Mouse (Mus musculus) lung, embryonic 14.5 days (tissue): ENCODE results near the gene Prrg2. TPM values are rescaled to one million over a fixed set of nuclear protein-coding genes. Genes with fewer than 3 reads are reported as not detected.
A peak's percentile ranks its signal among the peaks of the same experiment; 100 is the strongest.

Experiments
- ATAC-seq: fragments of 200-750 bp; cut with Nextera tagmentation; 2 replicates; pipeline ENCODE4 v1.8.0; 2017; ENCODE audit warnings: mild to moderate bottlenecking, moderate TSS enrichment, moderate library complexity; ENCODE audit not compliant: insufficient read depth
- DNase-seq: peaks from one replicate; pipeline ENCODE4 v3.0.0-alpha.2; 2015
- H3K27ac ChIP-seq: fragments of 300-500 bp; sonication (generic); 2 replicates; pipeline ENCODE4 v1.5.1; 2014; ENCODE audit warnings: low read depth, mild to moderate bottlenecking, moderate library complexity
- H3K27me3 ChIP-seq: fragments of 300-500 bp; sonication (generic); 2 replicates; pipeline ENCODE4 v1.6.1; 2014; ENCODE audit warnings: low read length, control low read depth; ENCODE audit not compliant: insufficient read depth
- H3K36me3 ChIP-seq: fragments of 300-500 bp; sonication (generic); 2 replicates; pipeline ENCODE4 v1.6.1; 2014; ENCODE audit warnings: control low read depth; ENCODE audit not compliant: insufficient read depth
- H3K4me1 ChIP-seq: fragments of 300-500 bp; sonication (generic); 2 replicates; pipeline ENCODE4 v1.6.1; 2014; ENCODE audit warnings: antibody characterized with exemption, control low read depth; ENCODE audit not compliant: insufficient read depth
- H3K4me2 ChIP-seq: fragments of 300-500 bp; sonication (generic); 2 replicates; pipeline ENCODE4 v1.6.1; 2014; ENCODE audit warnings: mild to moderate bottlenecking
- H3K4me3 ChIP-seq: fragments of 300-500 bp; sonication (generic); 2 replicates; pipeline ENCODE4 v1.5.1; 2014; ENCODE audit warnings: low read depth, low read length
- H3K9ac ChIP-seq: fragments of 300-500 bp; sonication (generic); 2 replicates; pipeline ENCODE4 v1.6.1; 2014
- H3K9me3 ChIP-seq: fragments of 300-500 bp; sonication (generic); 2 replicates; pipeline ENCODE4 v1.6.1; 2016; ENCODE audit warnings: low read depth, low read length, control low read depth
- CTCF ChIP-seq: IDR thresholded peaks from 2 replicates; pipeline ENCODE4 v1.5.1; 2016; ENCODE audit warnings: antibody characterized with exemption, low read depth
- WGBS: fragments of 180-500 bp; shearing (Covaris S2); extraction: QIAGEN DNeasy Blood & Tissue Kit; methylation state at CpG from one replicate; pipeline ENCODE4 v1.1.7; 2014; 5-methylcytosine and 5-hydroxymethylcytosine counted together
- polyA plus RNA-seq: library from polyadenylated mRNA; unstranded; fragments of >200 nt; fragmentation: Nextera tagmentation; extraction: Ambion mirVana; gene quantifications from 2 replicates; pipeline ENCODE4 v1.2.1, GENCODE M21; 2014

The Prrg2 gene
- polyA plus RNA-seq, 1 experiment from 2014 or later: 19.2 TPM

GRCm38 (mm10) chr7:45079856-45080255 lies 17.4 kb upstream of the Prrg2 start:
- under 1% methylated on average over 10 of the region's 10 CpGs for WGBS

GRCm38 (mm10) chr7:45078513-45078912 lies 16.0 kb upstream of the Prrg2 start:
- peak; percentile 91 for DNase-seq
- Histone ChIP-seq H3K4me3 (no peak overlapping the region), H3K9ac (no peak overlapping the region), H3K4me2 (no peak overlapping the region), H3K4me1 (no peaks in the 10 kb centered on the region), H3K36me3 (peaks cover 63% of the 10 kb centered on the region), H3K9me3 (no peaks in the 10 kb centered on the region), H3K27ac (no peak overlapping the region), H3K27me3 (no peaks in the 10 kb centered on the region)
- ATAC-seq: 0 out of 2 replicates have a peak, but pooled peaks have one; percentile 5
- TF ChIP-seq CTCF: peak; percentile 88
- 27% methylated on average over 9 of the region's 9 CpGs for WGBS

More at GRCm38 (mm10) chr7:45079856-45080255, 17.4 kb upstream of the Prrg2 start:
- Histone ChIP-seq H3K9ac (no peak overlapping the region), H3K4me3 (no peak overlapping the region), H3K4me1 (no peaks in the 10 kb centered on the region), H3K27me3 (no peaks in the 10 kb centered on the region), H3K9me3 (no peaks in the 10 kb centered on the region), H3K36me3 (peaks cover 62% of the 10 kb centered on the region), H3K27ac (no peak overlapping the region), H3K4me2 (no peak overlapping the region)
- peak; percentile 97 for DNase-seq
- TF ChIP-seq CTCF: peak; percentile 98
- ATAC-seq: peak; percentile 25

GRCm38 (mm10) chr7:45077829-45078228 lies 15.4 kb upstream of the Prrg2 start:
- Histone ChIP-seq H3K9ac (no peak overlapping the region), H3K4me3 (no peak overlapping the region), H3K4me1 (no peaks in the 10 kb centered on the region), H3K27ac (no peak overlapping the region), H3K36me3 (peaks cover 56% of the 10 kb centered on the region), H3K27me3 (no peaks in the 10 kb centered on the region), H3K9me3 (no peaks in the 10 kb centered on the region), H3K4me2 (no peak overlapping the region)
- 82% methylated on average over 2 of the region's 2 CpGs for WGBS
- DNase-seq (no peak), ATAC-seq (no peak)
- no peak for TF ChIP-seq CTCF

GRCm38 (mm10) chr7:45077322-45077721 lies 14.8 kb upstream of the Prrg2 start:
- H3K9ac ChIP-seq: no peak overlapping the region
- no peak overlapping the region for H3K4me2 ChIP-seq
- no peaks in the 10 kb centered on the region for H3K27me3 ChIP-seq
- 85% methylated on average over 14 of the region's 14 CpGs for WGBS
- DNase-seq (no peak), ATAC-seq (no peak)
- no peaks in the 10 kb centered on the region for H3K9me3 ChIP-seq
- no peak for TF ChIP-seq CTCF
- peaks cover 51% of the 10 kb centered on the region for H3K36me3 ChIP-seq
- H3K4me1 ChIP-seq: no peaks in the 10 kb centered on the region
- no peak overlapping the region for H3K4me3 ChIP-seq
- H3K27ac ChIP-seq: no peak overlapping the region

GRCm38 (mm10) chr7:45076501-45076900 lies 14.0 kb upstream of the Prrg2 start:
- Histone ChIP-seq H3K36me3 (peaks cover 46% of the 10 kb centered on the region), H3K4me1 (no peaks in the 10 kb centered on the region), H3K27ac (no peak overlapping the region), H3K4me2 (no peak overlapping the region), H3K9me3 (no peaks in the 10 kb centered on the region), H3K27me3 (no peaks in the 10 kb centered on the region), H3K4me3 (no peak overlapping the region), H3K9ac (no peak overlapping the region)
- DNase-seq: no peak
- 83% methylated on average over 30 of the region's 30 CpGs for WGBS
- no peak for ATAC-seq
- TF ChIP-seq CTCF: no peak

GRCm38 (mm10) chr7:45075405-45075804 lies 12.9 kb upstream of the Prrg2 start:
- H3K4me1 ChIP-seq: no peaks in the 10 kb centered on the region
- no peak overlapping the region for H3K9ac ChIP-seq
- no peaks in the 10 kb centered on the region for H3K9me3 ChIP-seq
- WGBS: 68% methylated on average over 4 of the region's 4 CpGs
- no peaks in the 10 kb centered on the region for H3K27me3 ChIP-seq
- H3K4me2 ChIP-seq: no peak overlapping the region
- no peak for TF ChIP-seq CTCF
- peaks cover 46% of the 10 kb centered on the region for H3K36me3 ChIP-seq
- ATAC-seq: no peak
- no peak overlapping the region for H3K4me3 ChIP-seq
- DNase-seq: no peak
- no peak overlapping the region for H3K27ac ChIP-seq

GRCm38 (mm10) chr7:45073949-45074348 lies 11.5 kb upstream of the Prrg2 start:
- Histone ChIP-seq H3K4me1 (no peaks in the 10 kb centered on the region), H3K27ac (no peak overlapping the region), H3K27me3 (no peaks in the 10 kb centered on the region), H3K9me3 (no peaks in the 10 kb centered on the region), H3K36me3 (peaks cover 46% of the 10 kb centered on the region), H3K9ac (no peak overlapping the region), H3K4me2 (no peak overlapping the region), H3K4me3 (no peak overlapping the region)
- TF ChIP-seq CTCF: no peak
- no peak for ATAC-seq
- DNase-seq: no peak
- 84% methylated on average over 12 of the region's 12 CpGs for WGBS
